Mouse (Mus musculus) embryonic facial prominence, embryonic 11.5 days (tissue): ENCODE data around the gene Tex30. TPM values are rescaled to one million over a fixed set of nuclear protein-coding genes. Genes with fewer than 3 reads are reported as not detected.

Source experiments
- ATAC-seq: fragments of 200-750 bp; cut with Nextera tagmentation; replicated peaks from 2 replicates; pipeline ENCODE4 v1.8.0; 2017; ENCODE audit warnings: low read depth; ENCODE audit not compliant: insufficient number of reproducible peaks, low FRiP score, low TSS enrichment
- DNase-seq: peaks from one replicate; pipeline ENCODE4 v3.0.0-alpha.2; 2015; ENCODE audit warnings: low spot score
- H3K27ac ChIP-seq: fragments of 300-500 bp; sonication (generic); replicated peaks from 2 replicates; pipeline ENCODE4 v1.5.1; 2014; ENCODE audit warnings: mild to moderate bottlenecking, low read depth, low read length, control low read depth
- H3K27me3 ChIP-seq: fragments of 300-500 bp; sonication (generic); 2 replicates; pipeline ENCODE4 v1.6.1; 2014; ENCODE audit warnings: mild to moderate bottlenecking, low read length, moderate library complexity, mixed read lengths; ENCODE audit not compliant: control insufficient read depth, insufficient read depth
- H3K36me3 ChIP-seq: fragments of 300-500 bp; sonication (generic); replicated peaks from 2 replicates; pipeline ENCODE4 v1.6.1; 2014; ENCODE audit warnings: low read depth, mild to moderate bottlenecking, low read length, moderate library complexity, mixed read lengths; ENCODE audit not compliant: control insufficient read depth, insufficient read depth
- H3K4me1 ChIP-seq: fragments of 300-500 bp; sonication (generic); 2 replicates; pipeline ENCODE4 v1.6.1; 2014; ENCODE audit warnings: low read length, mixed read lengths; ENCODE audit not compliant: control insufficient read depth, insufficient read depth
- H3K4me2 ChIP-seq: fragments of 300-500 bp; sonication (generic); 2 replicates; pipeline ENCODE4 v1.6.1; 2014; ENCODE audit warnings: low read depth, mild to moderate bottlenecking, control low read depth, low read length, moderate library complexity
- H3K4me3 ChIP-seq: fragments of 300-500 bp; sonication (generic); 2 replicates; pipeline ENCODE4 v1.5.1; 2014; ENCODE audit warnings: low read depth, low read length, control low read depth
- H3K9ac ChIP-seq: fragments of 300-500 bp; sonication (generic); replicated peaks from 2 replicates; pipeline ENCODE4 v1.6.1; 2014; ENCODE audit warnings: mild to moderate bottlenecking, control low read depth, low read length
- H3K9me3 ChIP-seq: fragments of 300-500 bp; sonication (generic); replicated peaks from 2 replicates; pipeline ENCODE4 v1.6.1; 2016; ENCODE audit warnings: mild to moderate bottlenecking, low read length, inconsistent platforms, mixed read lengths; ENCODE audit not compliant: control insufficient read depth
- WGBS: fragments of 180-500 bp; shearing (Covaris S2); extraction: QIAGEN DNeasy Blood & Tissue Kit; methylation state at CpG from one replicate; pipeline ENCODE4 v1.1.7; 2014; 5-methylcytosine and 5-hydroxymethylcytosine counted together
- polyA plus RNA-seq: library from polyadenylated mRNA; unstranded; fragments of >200 nt; fragmentation: Nextera tagmentation; extraction: Ambion mirVana; gene quantifications from 2 replicates; pipeline ENCODE4 v1.2.1, GENCODE M21; 2014

Gene Tex30
- polyA plus RNA-seq, 1 experiment from 2014 or later, result 108 TPM

DNA sequence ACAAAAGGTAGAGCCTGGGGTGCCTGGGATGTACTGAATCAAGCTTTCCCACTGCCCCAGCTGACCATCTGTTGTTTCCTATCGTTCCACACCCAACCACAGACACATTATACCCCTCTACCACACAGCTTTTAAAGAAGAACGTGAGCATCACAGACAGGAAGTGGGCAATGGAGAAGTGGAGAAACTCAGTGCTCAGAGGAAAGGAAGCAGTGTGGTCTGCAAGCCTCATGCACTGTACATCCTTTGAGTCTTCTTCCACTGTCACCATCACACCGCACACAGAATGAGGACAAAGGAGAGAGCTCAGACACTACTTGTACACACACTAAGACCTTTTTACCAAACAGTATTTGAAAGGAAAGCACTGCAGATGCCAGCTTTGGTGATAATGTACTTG lies 20.0 kb upstream of the Tex30 start:
- no peak overlapping the region for H3K9ac ChIP-seq
- ATAC-seq (no peak), DNase-seq (no peak)
- H3K27me3 ChIP-seq, result no peaks in the 10 kb centered on the region
- H3K9me3 ChIP-seq, result no peaks in the 10 kb centered on the region
- H3K4me2 ChIP-seq, result no peak overlapping the region
- H3K4me3 ChIP-seq, result no peak overlapping the region
- no peak overlapping the region for H3K27ac ChIP-seq
- 85% methylated on average over 3 of the region's 3 CpGs for WGBS
- no peaks in the 10 kb centered on the region for H3K4me1 ChIP-seq
- no peaks in the 10 kb centered on the region for H3K36me3 ChIP-seq

DNA sequence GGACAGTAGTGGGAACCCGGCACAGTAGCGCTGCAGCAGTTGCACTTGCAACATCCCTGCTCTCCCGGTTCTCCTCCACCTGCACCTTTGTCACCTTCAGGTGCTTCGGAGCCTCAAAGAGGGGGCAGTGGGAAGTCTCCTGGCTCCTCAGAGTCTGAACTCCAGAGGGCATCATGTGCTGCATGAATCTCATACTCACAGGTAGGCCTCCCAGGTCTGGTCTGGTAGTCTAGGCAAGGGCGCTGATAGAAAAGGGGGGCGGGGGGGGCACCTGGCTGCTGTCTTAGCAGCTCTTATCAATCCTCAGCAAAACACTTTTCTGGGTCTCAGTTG lies 17.8 kb upstream of the Tex30 start:
- Histone ChIP-seq H3K9ac (peak overlapping the region; percentile 83), H3K27ac (peak overlapping the region; percentile 91), H3K27me3 (no peaks in the 10 kb centered on the region), H3K4me3 (peak overlapping the region; percentile 72), H3K36me3 (no peaks in the 10 kb centered on the region), H3K4me1 (no peaks in the 10 kb centered on the region), H3K4me2 (peak overlapping the region; percentile 78), H3K9me3 (no peaks in the 10 kb centered on the region)
- ATAC-seq (peak; percentile 14), DNase-seq (no peak)
- WGBS, result under 1% methylated on average over 6 of the region's 6 CpGs

DNA sequence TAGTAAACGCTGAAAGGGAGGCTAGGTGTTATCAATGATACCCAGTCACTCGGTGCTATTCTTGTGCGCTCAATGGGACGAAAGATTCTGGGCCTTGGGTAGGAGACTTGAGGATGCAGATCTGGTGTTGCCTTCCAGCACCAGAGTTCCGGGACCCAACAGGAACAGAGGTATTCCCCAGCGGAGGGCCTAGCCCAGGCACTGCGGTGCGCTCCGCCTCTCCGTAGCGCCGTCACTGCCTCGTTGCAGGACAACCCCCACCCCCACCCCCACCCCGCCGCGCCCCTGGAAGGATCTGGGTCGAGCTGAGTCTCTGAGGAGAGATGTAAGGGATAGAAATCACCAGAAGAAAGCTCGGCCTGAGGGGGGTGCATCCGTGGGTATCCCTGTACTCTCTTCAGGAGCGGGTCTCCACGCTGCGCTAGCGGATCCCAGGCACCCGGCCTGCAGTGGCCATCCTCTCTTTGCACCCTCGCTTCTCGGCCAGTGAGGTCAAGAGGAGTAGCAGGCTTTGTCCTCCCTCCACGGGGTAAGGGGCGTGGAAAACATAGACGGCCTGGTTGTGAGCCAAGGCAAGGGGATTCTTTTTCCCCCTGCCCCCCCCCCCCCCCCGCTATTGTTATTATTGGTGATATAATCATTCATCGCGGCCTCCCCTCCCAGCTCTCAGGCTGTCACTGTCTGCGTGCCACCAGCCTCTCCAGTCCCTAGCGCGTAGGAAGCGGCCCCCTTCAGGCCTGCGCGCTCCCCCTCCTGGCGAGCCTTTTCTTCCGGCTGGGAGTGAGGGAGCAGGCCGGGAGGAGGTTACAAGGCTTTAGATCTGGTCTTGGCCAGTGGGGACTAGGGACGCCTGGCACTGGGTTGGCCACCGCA lies 17.2 kb upstream of the Tex30 start:
- H3K9me3 ChIP-seq, result no peaks in the 10 kb centered on the region

DNA sequence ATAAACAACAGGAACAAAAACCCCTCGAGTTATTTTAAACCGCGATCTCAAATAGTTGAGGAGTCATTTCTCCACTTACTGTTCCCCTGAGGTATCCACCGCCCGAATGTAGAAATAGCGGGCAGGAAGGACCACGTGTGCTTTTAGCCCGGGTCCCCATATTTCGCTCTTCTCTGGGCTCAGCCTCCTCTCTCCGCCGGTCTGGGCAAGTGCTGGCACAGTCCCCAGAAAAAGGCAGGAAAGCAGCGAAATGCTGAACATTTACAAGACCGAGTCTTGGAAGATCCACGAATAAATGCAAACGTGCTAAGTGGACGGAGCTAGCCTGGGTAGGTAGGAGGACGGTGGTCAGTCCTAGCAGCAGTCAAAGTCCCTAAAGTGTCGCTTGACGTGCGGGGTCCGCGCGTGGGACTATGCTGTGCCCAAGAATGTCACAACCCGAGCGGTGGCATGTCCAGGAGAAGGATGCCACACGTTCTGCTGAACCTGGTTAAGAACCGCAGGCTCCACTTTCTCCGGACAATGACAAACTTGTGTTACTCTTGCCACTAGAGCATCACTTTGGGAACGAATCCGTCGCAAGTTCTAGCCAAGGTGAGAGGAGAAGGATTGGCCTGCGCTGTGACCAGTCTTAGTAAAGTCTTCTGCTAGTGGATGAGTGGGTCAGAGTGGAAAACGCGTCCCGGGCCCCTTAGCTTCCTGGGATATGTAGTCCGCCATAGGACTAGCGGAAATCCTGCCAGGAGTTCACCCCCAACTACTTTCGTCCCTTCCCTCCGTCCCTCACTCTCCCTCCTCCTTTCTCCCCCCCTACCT lies 16.2 kb upstream of the Tex30 start, which contains the start of the genes Kdelc1 and Bivm:
Gene Kdelc1 (minus strand): TSS at position 570 of the 816 bp plus-strand sequence.
Gene Bivm (plus strand): TSS at position 719 of the 816 bp plus-strand sequence.
- under 1% methylated on average over 39 of the region's 39 CpGs for WGBS
- H3K9ac ChIP-seq, result peak within 1 kb of the TSS; percentile 83
- H3K27ac ChIP-seq, result peak within 1 kb of the TSS; percentile 91
- DNase-seq, result peak; percentile 95
- ATAC-seq, result peak; percentile 97
- no peaks in the 10 kb centered on the region for H3K4me1 ChIP-seq
- H3K4me3 ChIP-seq, result peak within 1 kb of the TSS; percentile 72
- H3K4me2 ChIP-seq, result peak within 1 kb of the TSS; percentile 78
- no peaks in the 10 kb centered on the region for H3K36me3 ChIP-seq
- H3K9me3 ChIP-seq, result no peaks in the 10 kb centered on the region
- H3K27me3 ChIP-seq, result no peaks in the 10 kb centered on the region

More for the DNA sequence above, 17.2 kb upstream of the Tex30 start:
- DNase-seq (peak; percentile 83), ATAC-seq (peak; percentile 91)
- no peaks in the 10 kb centered on the region for H3K27me3 ChIP-seq
- H3K27ac ChIP-seq, result peak overlapping the region; percentile 91
- no peaks in the 10 kb centered on the region for H3K4me1 ChIP-seq
- H3K4me3 ChIP-seq, result peak overlapping the region; percentile 72
- H3K4me2 ChIP-seq, result peak overlapping the region; percentile 78
- H3K9ac ChIP-seq, result peak overlapping the region; percentile 83
- WGBS, result 0% methylated on average over 42 of the region's 43 CpGs
- H3K36me3 ChIP-seq, result no peaks in the 10 kb centered on the region

DNA sequence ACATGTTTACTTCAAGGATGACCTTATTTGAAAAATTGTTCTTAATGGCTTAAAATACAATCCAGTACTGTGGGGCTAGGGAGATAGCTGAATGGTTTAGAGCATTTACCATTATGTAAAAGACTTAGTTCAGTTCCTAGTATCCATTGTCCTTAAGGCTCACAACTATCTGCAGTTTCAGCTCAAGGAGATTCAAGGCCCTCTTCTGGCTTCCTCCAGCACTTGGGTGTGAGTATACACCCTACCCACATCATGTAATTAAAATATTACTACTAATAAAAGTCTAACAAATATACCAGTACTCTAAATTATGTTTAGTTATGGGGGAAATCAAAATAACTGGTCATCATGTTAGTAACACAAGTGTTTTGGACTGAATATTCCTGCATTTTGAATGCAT lies 15.3 kb upstream of the Tex30 start:
- Histone ChIP-seq H3K27ac (no peak overlapping the region), H3K9me3 (no peaks in the 10 kb centered on the region), H3K4me3 (peak overlapping the region; percentile 72), H3K27me3 (no peaks in the 10 kb centered on the region), H3K4me2 (peak overlapping the region; percentile 14; the same call in 1 of the 2 replicates), H3K9ac (no peak overlapping the region), H3K4me1 (no peaks in the 10 kb centered on the region), H3K36me3 (no peaks in the 10 kb centered on the region)
- no peak for ATAC-seq
- DNase-seq, result no peak

DNA sequence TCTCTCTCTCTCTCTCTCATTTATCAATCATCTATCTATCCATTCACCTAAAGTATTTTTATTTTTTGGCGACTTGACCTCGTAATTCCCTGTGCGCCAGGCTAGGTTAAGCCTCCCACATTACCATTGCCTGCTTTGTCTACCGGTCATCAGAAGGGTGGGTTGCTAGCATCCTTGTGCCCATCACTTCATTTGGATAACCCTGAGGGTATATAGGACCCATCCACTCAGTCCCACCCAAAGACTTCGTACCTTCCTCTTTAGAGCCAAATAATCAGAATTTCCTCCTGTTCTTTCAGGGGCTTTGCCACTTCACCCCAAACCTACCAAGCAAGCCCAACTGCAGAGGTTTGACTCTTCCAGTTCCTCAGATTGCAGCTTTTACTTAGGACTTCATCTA lies 698 bp upstream of the Tex30 start:
- no peak for ATAC-seq

DNA sequence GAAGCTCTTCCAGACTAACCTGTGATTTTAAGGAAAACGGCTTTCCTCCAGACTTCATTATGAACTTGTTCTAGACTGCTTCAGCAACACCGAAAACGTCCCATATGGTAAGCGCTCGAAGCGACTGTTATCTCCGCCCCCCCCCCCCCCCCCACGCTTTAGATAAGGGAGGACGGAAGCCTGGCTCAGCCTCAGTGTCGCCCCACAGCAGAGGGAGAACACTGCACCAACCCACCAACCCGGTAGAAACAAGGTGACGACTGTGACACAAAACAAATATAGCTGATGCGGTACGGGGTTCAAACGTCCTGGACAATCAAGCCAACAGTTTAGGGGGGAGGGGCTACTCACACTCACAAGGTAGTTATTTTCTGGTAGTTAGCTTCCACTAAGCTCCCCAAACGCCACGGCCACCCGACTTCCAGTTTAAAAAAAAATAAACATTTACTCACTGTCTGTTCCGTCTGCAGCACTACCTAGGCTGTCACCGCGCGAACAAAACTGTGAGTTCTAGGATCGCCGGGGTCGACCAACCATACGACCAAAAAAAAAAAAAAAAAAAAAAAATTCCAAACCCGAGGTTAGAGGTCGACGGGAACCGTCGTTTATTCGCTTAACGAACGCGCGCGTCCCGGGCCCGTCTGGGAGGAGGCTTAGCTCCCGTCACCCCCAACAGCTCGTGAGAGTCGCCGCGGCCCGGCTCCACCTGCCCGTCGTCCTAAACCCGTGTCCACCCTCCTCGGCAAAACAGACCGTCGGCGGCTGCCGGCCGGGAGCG lies 604 bp downstream of the Tex30 start:
- H3K9ac ChIP-seq, result peak overlapping the region; percentile 77
- H3K36me3 ChIP-seq, result no peaks in the 10 kb centered on the region
- peak overlapping the region; percentile 58 for H3K4me2 ChIP-seq
- under 1% methylated on average over 55 of the region's 55 CpGs for WGBS
- no peaks in the 10 kb centered on the region for H3K27me3 ChIP-seq
- DNase-seq (peak; percentile 59), ATAC-seq (peak; percentile 83)
- peak overlapping the region; percentile 84 for H3K4me3 ChIP-seq
- no peaks in the 10 kb centered on the region for H3K9me3 ChIP-seq
- peak overlapping the region; percentile 88 for H3K27ac ChIP-seq
- H3K4me1 ChIP-seq, result no peaks in the 10 kb centered on the region

More for the DNA sequence above, 698 bp upstream of the Tex30 start:
- H3K9me3 ChIP-seq, result no peaks in the 10 kb centered on the region
- peaks cover 3% of the 10 kb centered on the region; the same call in 1 of the 2 replicates for H3K36me3 ChIP-seq
- no peak overlapping the region for H3K27ac ChIP-seq
- peak overlapping the region; percentile 54 for H3K9ac ChIP-seq
- DNase-seq, result peak; percentile 4
- H3K4me1 ChIP-seq, result no peaks in the 10 kb centered on the region
- no peaks in the 10 kb centered on the region for H3K27me3 ChIP-seq
- 13% methylated on average over 5 of the region's 5 CpGs for WGBS
- peak overlapping the region; percentile 84 for H3K4me3 ChIP-seq
- peak overlapping the region; percentile 58 for H3K4me2 ChIP-seq
